Mouse (Mus musculus) cerebellum, postnatal 14 days (tissue): ENCODE measurements at regions not wholly inside any gene's neighbourhood (a gene's known extent, or its start where the extent isn't known, plus 50 kb on each side); places are given as distances from the start of the nearest gene placed in this dataset.
A peak's percentile ranks its signal among the peaks of the same experiment; 100 is the strongest.

Source experiments
- DNase-seq, 2 experiments: peaks; one replicate each; pipeline ENCODE4 v3.0.0; 2021; ENCODE audit warnings: mixed read lengths in 2 of 2

DNA sequence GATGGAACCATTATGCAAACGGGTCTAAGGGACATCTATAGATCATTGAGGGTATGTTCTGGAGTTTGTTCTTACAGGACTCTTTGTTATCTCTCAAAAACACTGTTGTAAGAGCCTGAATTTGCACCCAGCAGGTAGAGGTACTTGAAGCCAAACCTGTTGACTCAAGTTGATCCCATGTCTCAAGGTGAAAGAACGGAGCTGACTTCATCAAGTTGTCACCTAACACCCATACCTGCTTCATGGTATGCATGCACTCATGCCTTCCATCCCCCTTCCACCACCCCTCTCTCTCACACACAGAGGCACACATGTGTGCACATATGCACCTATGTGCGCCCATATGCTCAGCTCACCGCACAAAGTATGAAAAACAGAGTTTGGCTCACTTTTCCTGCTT lies 189.0 kb downstream of the Ttll7 start:
- DNase-seq: no peak

- DNase-seq: no peak
Measured at GRCm38 (mm10) chr3:147042911-147043310, 190.7 kb downstream of the Ttll7 start.

GRCm38 (mm10) chr3:147046634-147047033 lies 194.5 kb downstream of the Ttll7 start:
- peak; percentile 76 to 85 for DNase-seq

DNA sequence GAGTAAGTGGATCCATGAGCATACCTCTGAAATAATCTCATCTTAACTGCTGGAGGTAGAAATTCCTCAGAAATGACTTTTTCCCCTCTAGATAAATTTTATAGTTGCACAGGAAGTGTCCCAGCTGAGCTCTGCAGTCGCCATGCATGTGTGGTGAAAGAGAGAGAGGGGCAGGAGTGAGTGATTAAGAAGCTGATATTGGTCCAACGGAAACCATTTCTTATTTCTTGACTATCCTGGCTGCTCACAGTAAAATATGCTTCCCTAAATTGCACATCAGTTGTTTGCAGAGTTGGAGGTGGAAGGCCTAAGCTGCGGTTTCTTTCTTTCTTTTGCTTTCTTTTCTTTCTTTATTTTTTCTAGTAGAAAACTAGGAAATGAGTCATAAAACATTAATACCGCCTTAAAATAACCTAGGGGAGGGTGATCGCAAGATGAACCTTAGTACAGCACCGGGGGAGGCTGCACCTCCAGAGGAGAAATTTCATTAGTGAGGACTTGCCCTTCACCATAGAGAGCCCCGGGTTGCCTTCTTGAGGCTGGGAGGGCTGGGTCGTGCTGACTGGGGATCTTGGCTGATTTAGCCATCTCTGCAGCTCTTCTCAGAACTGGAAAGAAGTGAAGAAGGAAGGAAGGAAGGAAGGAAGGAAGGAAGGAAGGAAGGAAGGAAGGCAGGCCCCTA lies 202.1 kb downstream of the Ttll7 start:
- DNase-seq: no peak

DNA sequence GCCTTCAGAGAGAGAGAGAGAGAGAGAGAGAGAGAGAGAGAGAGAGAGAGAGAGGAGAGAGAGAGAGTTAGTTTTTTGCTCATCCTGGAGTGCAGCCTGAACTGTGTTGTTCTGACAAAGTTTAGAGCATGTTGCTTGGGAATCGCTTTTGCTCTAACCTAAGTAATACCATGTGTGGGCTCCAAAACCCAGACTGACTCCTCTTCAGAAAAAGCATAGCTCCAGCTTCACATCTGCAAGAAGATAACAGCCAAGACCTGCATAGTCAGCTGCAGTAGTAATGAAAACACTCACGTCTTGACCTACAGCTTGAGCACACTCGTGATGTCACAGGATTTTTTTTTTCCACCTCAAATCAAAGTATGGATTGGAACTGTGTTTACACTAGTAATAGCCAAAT lies 205.7 kb downstream of the Ttll7 start:
- DNase-seq: no peak

GRCm38 (mm10) chr3:147060659-147061058 lies 208.5 kb downstream of the Ttll7 start:
- DNase-seq: no peak

GRCm38 (mm10) chr3:147062451-147062850 lies 210.3 kb downstream of the Ttll7 start:
- DNase-seq: no peak

DNA sequence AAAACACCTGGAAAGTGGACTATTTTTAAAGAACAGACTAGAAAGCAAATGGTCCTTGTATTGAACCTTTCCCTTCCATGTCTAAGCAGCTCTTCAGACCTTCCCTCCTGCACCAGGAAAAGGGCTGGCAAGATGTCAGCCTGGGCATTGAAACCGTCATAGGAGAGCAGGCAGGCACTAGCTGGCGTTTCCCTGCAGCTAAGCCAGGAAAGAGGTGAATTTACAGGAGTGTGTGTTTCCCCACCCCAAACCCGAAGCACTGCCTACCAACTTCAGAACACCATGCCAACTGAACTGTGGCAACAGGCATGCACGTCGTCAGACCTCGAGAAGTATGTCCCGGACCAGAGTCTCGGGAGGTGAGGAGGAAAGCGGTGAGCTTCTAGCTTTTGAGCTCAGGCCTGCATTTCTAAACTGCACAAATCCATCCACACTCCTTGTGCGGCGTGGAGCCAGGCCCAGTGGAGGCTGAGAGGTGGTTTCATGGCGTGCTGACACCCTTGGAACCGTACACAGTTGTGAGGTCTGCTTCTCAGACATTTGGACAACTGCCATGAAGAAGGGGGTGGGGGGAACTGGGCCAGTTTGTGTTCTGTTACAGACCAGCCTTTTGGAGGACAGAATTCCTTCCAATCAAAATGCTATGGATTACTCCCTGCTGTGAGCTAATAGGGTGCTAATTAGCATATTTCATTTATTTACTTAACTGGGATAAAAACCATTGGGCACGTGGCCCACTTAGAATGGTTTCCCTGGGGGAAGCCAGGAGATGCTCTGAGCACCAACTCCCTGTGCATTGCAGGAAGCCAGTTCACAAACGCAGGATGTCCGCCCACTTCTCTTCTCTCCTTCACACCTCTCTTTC lies 211.6 kb downstream of the Ttll7 start:
- peak; percentile 49 to 52 for DNase-seq

- no peak for DNase-seq
Measured at GRCm38 (mm10) chr3:147064443-147064868, 212.3 kb downstream of the Ttll7 start.

- DNase-seq: no peak
Measured at GRCm38 (mm10) chr3:147070972-147071371, 218.8 kb downstream of the Ttll7 start.

DNA sequence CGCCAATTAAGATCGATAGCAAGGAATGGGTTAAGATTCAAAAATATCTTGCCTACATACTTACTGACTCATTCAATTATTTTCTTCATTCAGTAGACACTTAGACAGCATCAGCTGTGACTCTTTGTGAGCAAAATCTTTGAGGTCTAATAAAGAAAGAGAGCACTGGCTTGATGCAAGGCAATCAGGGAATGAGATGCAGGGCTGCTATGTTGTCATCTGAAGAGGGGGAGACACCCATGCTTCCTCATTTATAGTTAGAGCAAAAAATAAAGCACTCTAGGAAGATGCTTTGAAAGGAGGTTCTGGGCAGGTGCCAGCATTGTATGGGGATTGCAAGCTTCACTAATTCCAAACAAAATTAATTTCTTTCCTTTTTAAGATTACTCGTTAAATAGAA lies 228.0 kb downstream of the Ttll7 start:
- DNase-seq: no peak

DNA sequence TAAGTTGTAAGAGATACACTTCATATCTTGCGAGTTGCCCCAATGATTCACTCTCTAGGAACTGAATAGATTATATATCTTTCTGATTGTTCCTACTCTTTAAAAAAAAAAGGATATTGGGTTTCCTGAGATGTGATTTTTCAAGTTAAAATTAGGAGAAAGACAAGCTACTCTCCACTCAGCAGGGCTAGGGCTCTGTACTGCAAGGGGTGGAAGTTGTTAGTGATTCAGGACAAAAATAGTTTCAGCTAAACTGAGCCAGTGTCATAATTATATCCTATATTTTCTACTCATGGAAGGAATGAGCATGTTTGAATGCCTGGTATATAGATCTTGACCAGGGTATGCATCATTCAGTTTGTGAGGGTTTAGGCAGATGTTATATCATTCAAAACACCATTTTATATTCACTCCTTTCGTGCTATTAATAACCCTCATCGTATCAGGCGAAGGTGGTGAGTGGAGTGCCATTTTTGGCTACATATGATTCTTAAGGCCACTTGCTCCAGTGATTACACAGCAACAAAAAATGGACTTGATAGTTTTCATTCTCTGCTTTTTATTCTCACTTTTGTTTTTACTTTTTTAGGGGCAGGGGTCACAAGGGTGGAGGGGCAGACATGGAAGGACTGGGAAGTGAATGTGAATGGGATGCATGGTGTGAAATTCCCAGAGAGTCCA lies 228.7 kb downstream of the Ttll7 start:
- no peak for DNase-seq

DNA sequence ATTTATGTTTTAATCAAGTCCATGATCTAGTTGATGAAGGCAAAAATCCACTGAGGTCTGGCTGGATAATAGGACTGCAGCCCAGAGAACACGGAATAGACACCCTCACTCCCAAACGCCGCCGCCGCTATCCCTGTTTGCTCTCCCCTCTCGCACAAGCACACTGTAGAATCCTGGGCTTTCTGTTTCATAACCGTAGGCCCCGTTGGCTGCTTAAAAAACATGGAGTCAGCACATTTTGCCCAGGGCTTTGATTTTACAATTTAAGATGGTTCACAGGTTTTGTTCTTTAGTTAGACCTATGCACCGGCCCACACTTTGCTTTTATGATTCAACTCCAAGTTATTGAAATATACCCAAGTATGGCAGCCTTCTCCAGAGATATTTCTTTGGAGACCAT lies 229.6 kb downstream of the Ttll7 start:
- no peak for DNase-seq

DNA sequence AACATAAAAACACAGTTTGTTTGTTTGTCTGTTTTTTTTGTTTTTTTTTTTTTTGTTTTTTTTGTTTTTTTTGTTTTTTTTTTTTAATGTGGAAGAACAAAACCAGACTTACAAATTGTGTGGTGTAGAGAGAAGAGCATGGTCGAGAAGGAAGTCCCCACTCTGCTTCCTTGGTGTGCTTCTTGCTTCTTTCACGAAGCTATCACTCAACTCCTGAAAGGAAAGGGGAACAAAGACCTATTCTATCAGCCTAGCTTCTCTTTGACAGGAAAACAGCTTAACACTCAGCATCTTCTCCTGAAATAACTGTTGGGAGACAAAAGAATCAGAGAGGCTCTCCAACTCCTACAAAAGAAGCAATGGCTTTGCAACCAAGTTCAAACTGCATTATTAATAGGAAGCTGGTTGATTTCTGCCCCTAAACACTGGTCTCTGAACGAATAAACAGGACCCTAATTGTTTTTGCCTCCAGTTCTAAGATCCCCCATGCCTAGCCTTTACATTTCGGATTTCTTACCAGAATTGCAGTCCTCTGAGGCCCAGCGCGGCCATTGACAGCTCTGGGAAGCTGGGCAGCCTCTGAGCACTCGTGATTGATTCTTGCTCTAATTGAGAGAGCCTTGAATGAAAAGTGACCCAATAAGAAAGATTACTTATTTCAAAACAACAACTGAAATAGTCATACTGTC lies 230.2 kb downstream of the Ttll7 start:
- no peak for DNase-seq

DNA sequence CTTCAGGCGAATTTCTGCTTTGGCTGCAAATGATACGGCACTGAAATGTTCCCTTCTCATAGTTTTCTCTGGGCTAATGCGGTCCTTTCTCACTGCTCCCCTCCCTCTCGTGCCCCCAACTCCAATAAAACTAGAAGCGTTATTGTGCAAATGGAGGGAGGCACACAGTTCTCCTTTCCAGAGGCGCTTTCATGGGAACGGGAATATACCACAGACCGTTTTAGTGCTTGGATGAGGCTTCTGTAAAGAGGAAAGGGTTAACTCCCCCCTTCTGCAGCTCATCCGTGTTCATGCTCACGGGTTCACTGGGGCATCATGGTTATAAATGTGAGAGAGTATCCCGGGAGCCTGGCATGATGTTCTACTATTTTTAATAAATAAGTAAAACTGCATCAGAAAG lies 231.2 kb downstream of the Ttll7 start:
- no peak for DNase-seq

- DNase-seq: no peak
Measured at GRCm38 (mm10) chr3:147083823-147084222, 231.7 kb downstream of the Ttll7 start.

DNA sequence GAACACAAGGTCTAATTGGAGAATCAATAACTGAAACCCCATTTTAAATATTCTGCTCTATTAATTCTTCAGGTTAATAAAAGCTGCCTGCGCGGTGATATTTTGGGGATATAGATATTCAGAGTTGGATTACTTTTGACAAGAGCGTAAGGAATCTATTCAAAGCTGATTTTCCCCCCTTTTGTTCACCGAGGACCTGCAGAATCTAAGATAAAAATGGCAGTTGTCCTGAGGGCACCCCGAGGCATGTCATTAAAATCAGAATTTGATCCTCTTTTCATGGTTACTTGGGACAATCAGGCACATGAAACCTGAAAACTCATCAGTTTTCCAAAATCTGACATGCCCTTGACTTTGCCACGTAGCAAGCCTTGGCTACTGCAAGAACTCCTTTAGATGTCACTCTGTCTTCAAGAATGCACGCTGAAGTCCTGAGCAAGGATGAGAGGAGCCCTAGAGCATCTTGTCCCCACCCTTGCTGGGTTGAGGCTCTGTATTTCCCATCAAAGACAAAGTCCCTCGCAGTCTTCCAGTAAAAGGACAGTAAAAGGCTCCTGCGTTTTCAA lies 232.5 kb downstream of the Ttll7 start:
- DNase-seq: no peak

- no peak for DNase-seq
Measured at GRCm38 (mm10) chr3:147088171-147088570, 236.0 kb downstream of the Ttll7 start.

DNA sequence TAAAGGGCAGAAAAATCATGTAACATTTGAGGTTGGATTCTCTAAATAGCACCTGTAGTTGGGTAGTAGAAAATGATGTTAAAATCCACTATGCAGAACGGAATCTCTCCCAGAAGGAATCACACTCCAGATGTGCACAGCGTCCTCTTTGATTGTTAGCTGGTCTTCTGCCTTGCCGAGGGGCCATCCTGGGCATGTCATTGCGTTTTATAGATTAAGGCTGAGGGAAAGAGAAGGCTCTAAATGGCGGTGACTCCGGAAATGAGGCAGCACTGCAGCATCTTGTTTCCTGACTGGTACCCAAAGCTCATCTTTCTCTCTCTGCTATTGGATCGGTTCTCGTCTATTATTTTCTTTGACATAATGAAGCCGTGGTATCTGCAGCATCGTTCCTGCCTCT lies 237.5 kb downstream of the Ttll7 start:
- no peak for DNase-seq

DNA sequence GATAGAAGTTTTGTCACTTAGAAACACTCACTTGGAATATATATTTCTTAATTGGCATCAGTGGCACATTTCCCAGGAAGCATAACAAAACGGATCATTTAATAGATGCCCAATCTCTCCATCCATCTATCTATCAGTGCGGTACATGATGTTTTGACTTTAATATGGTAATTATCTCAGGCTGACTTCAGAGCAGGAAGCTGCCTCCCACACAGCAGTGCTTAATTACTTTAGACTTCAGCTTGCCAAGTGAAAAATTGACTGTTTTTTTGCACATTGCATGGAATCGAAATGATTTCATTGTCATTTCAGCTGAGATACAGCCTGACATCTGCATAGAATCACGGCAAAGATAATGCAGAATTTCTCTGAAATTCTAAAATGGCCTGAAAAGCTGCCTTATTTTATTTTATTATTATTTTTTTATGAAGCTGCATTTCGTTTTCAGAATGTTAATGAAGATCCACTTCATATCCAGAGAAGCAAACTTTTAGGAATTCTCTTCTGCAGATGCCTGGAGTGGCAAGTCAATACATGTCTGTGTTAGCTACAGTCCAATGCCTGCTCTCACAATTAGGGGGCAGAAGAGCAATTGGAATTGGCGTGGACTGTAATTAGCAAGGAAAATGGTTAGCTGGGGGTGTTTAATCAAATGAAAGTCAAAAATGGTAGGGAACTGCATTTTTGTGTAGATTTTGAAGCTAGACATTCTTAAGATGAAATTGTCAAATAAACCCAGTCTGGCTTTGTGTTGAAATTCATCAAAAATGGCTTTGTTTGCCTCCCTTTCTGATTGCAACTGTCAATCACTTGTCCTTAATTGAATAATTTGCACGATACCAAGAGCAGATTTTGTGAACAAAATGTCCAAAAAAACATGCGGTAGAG lies 240.3 kb downstream of the Ttll7 start:
- peak; percentile 45 to 54 for DNase-seq

- DNase-seq: no peak
Measured at GRCm38 (mm10) chr3:147093076-147093380, 240.9 kb downstream of the Ttll7 start.

GRCm38 (mm10) chr3:147096179-147096578 lies 244.0 kb downstream of the Ttll7 start:
- no peak for DNase-seq
